Mouse (Mus musculus) heart, adult 10 weeks (tissue): ENCODE results near the gene Zfp366. TPM values are rescaled to one million over a fixed set of nuclear protein-coding genes. Genes with fewer than 3 reads are reported as not detected.

Experiments used
- polyA plus RNA-seq: library from polyadenylated mRNA; stranded (reverse); fragments of 350-450 nt; fragmentation: Illumina TruSeq; extraction: RNeasy Lipid Tissue Mini Kit (QIAGEN cat#74804); gene quantifications from one replicate; pipeline ENCODE4 v1.2.3, GENCODE M21; 2014; ENCODE audit warnings: low read depth, low replicate concordance

The Zfp366 gene
- 8.0 TPM for polyA plus RNA-seq

DNA sequence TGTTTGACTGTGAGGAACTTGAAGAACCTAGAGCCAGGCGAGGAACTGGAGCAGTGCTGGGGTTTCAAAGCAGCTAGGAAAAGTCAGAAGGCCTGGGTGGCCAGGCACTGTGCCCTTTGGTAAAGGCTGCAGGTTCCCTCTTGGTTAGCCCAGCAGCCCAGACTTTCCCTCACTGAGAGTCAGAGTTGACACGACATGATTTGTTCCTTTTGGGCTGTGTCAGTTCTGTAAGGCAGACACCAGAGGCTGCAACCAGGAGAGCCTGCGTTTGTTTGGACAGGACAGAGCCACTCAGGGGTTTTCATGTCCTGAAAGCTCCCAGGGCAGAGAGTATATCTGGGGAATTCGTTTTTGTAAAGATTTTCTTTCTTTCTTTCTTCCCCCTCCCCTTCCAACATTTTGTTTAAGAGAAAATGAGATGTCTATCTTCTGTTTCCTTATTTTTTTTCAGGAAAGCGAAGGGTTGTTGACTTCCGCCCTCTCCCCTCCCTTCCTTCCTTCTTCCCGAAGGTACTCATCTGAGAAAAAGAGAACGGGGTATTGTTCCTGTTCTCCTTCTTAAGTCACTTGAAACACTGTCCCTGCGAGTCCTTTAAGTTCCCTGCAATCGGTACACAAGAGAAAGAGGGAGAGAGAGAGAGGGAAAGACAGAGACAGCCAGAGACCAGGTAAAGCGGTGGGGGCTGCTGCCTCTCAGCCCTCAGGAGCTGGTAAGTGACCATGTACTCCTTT is at the start of gene Zfp366:
Gene Zfp366, plus strand, starts transcription at position 669 of the 732 bp plus-strand sequence.

Other genes with a start within 250 kb of the Zfp366 start
- not detected for gene 1700024P04Rik, start 200.3 kb upstream of the Zfp366 start, polyA plus RNA-seq
- 65.4 TPM for gene Ptcd2, start 159.9 kb downstream of the Zfp366 start, polyA plus RNA-seq
- gene Mrps27, start 160.0 kb downstream of the Zfp366 start, polyA plus RNA-seq: 49.0 TPM